Mouse (Mus musculus) midbrain, embryonic 11.5 days (tissue): ENCODE results near the gene Eif4e2. TPM values are rescaled to one million over a fixed set of nuclear protein-coding genes. Genes with fewer than 3 reads are reported as not detected.

Experiments
- polyA plus RNA-seq: library from polyadenylated mRNA; unstranded; fragments of >200 nt; fragmentation: Nextera tagmentation; extraction: Ambion mirVana; gene quantifications from 2 replicates; pipeline ENCODE4 v1.2.1, GENCODE M21; 2014

Gene Eif4e2
- polyA plus RNA-seq, 1 experiment from 2014 or later: 130 TPM

Other genes with a start within 250 kb of the Eif4e2 start
- not detected in 2 replicates for gene Alppl2, start 124.0 kb upstream of the Eif4e2 start, polyA plus RNA-seq
- gene Alpi, start 112.3 kb upstream of the Eif4e2 start, polyA plus RNA-seq: not detected in 2 replicates
- gene Akp3, start 88.9 kb upstream of the Eif4e2 start, polyA plus RNA-seq: not detected in 2 replicates
- 2.7 and 3.1 TPM in 2 replicates for gene Ecel1, start 57.4 kb upstream of the Eif4e2 start, polyA plus RNA-seq
- not detected in 2 replicates for gene Prss56, start 30.6 kb upstream of the Eif4e2 start, polyA plus RNA-seq
- gene Chrnd, start 23.3 kb upstream of the Eif4e2 start, polyA plus RNA-seq: not detected in 2 replicates
- not detected in 2 replicates for gene Chrng, start 9.3 kb upstream of the Eif4e2 start, polyA plus RNA-seq
- gene Efhd1, start 50.4 kb downstream of the Eif4e2 start, polyA plus RNA-seq: 0.58 and 0.83 TPM in 2 replicates
- gene Gigyf2, start 113.1 kb downstream of the Eif4e2 start, polyA plus RNA-seq: 50.7 and 51.9 TPM in 2 replicates
- 0.14 and 0.38 TPM in 2 replicates for gene Kcnj13, start 180.8 kb downstream of the Eif4e2 start, polyA plus RNA-seq